Mouse (Mus musculus) urinary bladder, adult 18-20 months (tissue): Measurements from ENCODE around the gene Hspa12b.
A peak's percentile ranks its signal among the peaks of the same experiment; 100 is the strongest.

Experiments used
- DNase-seq, 2 experiments: peaks; one replicate each; pipeline ENCODE4 v3.0.0; 2022; ENCODE audit warnings: low spot score in 2 of 2, mixed read lengths in 2 of 2

Gene Hspa12b

GRCm38 (mm10) chr2:131148353-131149253 is 21.5 kb downstream of the Hspa12b start:
- DNase-seq: no peak

GRCm38 (mm10) chr2:131149254-131149578 is 22.1 kb downstream of the Hspa12b start:
- DNase-seq: no peak

GRCm38 (mm10) chr2:131152166-131152730 is 25.2 kb downstream of the Hspa12b start:
- DNase-seq: no peak

GRCm38 (mm10) chr2:131154036-131154435 is 27.0 kb downstream of the Hspa12b start:
- DNase-seq: no peak

- no peak for DNase-seq
Observed at GRCm38 (mm10) chr2:131156987-131157386, 29.9 kb downstream of the Hspa12b start.

- DNase-seq: no peak
Observed at GRCm38 (mm10) chr2:131159491-131159910, 32.4 kb downstream of the Hspa12b start.

- peak; percentile 81 to 94 for DNase-seq
Observed at GRCm38 (mm10) chr2:131159938-131160581, 33.0 kb downstream of the Hspa12b start, which contains the start of gene 1700037H04Rik. 1700037H04Rik (minus strand) TSS chr2:131160081.

- peak in 1 of 2 experiments; percentile 34 for DNase-seq
Observed at GRCm38 (mm10) chr2:131160671-131161111, 33.6 kb downstream of the Hspa12b start.

- DNase-seq: no peak
Observed at GRCm38 (mm10) chr2:131163924-131164323, 36.8 kb downstream of the Hspa12b start.

- DNase-seq: no peak
Observed at GRCm38 (mm10) chr2:131166172-131166571, 39.1 kb downstream of the Hspa12b start.

- DNase-seq: no peak
Observed at GRCm38 (mm10) chr2:131167984-131168383, 40.9 kb downstream of the Hspa12b start.

- no peak for DNase-seq
Observed at GRCm38 (mm10) chr2:131168914-131169313, 41.8 kb downstream of the Hspa12b start.

- no peak for DNase-seq
Observed at GRCm38 (mm10) chr2:131170936-131171335, 43.9 kb downstream of the Hspa12b start.

GRCm38 (mm10) chr2:131171401-131172104 is 44.5 kb downstream of the Hspa12b start:
- DNase-seq: peak; percentile 74 to 76

- DNase-seq: no peak
Observed at GRCm38 (mm10) chr2:131172322-131172721, 45.2 kb downstream of the Hspa12b start.

- DNase-seq: peak; percentile 31 to 40
Observed at GRCm38 (mm10) chr2:131174700-131175099, 47.6 kb downstream of the Hspa12b start.

GRCm38 (mm10) chr2:131175286-131175944 is 48.3 kb downstream of the Hspa12b start:
- DNase-seq: no peak

- no peak for DNase-seq
Observed at GRCm38 (mm10) chr2:131175945-131176309, 48.8 kb downstream of the Hspa12b start.

GRCm38 (mm10) chr2:131176491-131176890 is 49.4 kb downstream of the Hspa12b start:
- DNase-seq: peak; percentile 31 to 57

GRCm38 (mm10) chr2:131177932-131178331 is 50.9 kb downstream of the Hspa12b start:
- DNase-seq: no peak

- DNase-seq: peak; percentile 31 to 43
Observed at GRCm38 (mm10) chr2:131178828-131179245, 51.8 kb downstream of the Hspa12b start.
